Mouse (Mus musculus) monocyte, adult 2 months (primary cell): Measurements from ENCODE around the gene Uhrf1.

Experiments
- DNase-seq, 2 experiments: peaks; one replicate each; pipeline ENCODE4 v3.0.0; 2022; ENCODE audit warnings: low spot score in 2 of 2, low read depth in 1 of 2

Uhrf1 gene

GRCm38 (mm10) chr17:56273986-56274385, 29.1 kb upstream of the Uhrf1 start:
- DNase-seq: no peak

DNA sequence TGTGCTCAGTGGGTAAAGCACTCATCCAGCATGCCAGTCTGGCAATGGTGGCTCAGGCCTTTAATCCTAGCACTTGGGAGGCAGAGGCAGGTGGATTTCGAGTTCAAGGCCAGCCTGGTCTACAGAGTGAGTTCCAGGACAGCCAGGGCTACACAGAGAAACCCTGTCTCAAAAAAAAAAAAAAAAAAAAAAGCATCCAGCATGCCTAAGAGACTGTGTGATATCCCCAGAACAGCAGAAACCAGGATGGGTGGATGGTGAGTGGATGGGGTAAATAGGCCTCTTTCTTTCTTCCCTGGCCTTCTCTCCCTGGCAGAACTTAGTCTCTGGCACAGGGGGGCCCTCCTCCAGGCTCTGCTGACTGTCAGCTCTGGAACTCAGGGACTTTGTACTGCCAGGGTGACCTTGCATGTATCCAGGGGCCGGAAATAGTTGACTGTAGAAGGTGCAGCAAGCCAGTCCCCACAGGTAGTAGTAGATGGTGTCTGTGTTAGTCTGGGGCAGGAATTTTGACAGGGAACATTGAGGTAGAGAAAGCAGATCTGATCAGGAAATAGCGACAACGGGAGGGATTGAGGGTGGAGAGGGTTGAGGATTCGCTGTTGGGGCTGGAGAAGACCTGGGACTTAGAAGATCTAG, 27.2 kb upstream of the Uhrf1 start:
- no peak for DNase-seq

GRCm38 (mm10) chr17:56276643-56277566, 26.2 kb upstream of the Uhrf1 start, which contains the start of gene Ticam1:
Gene Ticam1 (minus strand): TSS chr17:56276786.
- peak; percentile 83 to 84 for DNase-seq

GRCm38 (mm10) chr17:56277567-56277893, 25.6 kb upstream of the Uhrf1 start:
- no peak for DNase-seq

DNA sequence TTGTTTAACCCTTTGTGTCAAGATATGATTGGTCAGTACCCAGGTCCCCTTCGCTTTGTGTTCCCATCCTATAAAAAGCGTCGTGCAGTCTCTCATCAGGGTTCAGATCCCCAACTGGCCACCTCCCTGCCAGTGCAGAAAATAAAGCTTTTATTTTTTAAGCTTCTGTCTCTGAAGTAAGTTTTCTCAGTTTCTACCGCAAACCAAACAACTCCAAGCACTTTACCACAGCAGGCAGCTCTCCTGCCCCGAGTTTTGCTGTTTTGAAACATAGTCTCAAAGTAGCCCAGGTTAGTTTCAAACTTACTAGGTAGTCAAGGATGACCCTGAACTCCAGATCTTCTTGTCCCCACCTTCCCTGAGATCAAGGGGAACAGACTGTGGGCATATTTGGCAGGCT, 24.8 kb upstream of the Uhrf1 start:
- DNase-seq: no peak

DNA sequence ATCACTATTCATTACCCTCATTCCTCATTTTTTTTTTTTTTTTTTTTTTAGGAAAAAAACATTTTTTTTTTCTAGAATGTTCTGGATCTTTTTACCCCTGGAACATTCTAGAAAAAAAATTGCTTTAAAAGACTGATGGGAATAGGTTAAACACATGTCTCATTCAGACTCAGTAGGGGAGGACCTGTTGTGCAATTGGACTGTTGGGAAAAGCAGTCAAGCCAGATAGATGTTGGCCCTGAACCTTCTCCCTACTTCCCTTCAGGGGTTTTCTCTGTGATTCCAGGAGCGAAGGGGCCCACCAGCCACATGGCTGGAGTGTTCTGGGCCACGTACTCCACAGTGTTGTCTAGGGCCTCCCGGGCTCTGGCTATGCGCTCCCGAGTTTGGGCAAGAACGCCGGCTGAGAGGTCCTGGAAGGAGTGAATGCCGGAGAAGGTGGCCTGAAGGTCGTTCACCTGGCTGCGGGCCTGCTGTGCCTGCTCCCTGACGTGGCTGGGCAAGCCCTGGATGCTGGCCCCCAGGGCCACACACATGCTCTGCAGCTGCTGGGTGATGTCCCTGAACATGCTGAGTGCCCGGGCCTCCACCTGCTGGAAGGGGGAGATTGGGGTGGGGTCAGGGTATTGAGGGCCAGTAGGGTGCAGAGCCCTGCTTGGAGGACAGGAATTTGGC, 23.5 kb upstream of the Uhrf1 start:
- DNase-seq: no peak

DNA sequence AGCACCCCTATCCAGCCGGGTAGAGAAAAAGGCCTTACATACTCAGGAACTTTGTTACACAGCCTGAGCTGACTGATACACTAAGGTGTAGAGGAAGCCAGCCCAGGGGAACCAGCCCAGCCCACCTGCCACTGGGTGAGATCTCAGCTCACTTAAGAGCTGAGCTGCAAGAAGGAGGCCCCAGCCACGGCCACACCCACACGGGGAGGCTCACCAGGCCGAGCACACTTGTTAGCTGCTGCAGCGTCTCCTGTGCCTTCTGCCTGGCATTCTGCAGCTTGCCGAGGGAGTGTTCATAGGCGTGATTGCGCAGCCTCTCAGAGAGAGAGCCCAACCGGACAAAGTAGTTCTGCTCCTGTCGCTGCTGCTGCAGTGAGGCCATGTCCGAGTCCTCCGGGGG, 21.9 kb upstream of the Uhrf1 start:
- no peak for DNase-seq

DNA sequence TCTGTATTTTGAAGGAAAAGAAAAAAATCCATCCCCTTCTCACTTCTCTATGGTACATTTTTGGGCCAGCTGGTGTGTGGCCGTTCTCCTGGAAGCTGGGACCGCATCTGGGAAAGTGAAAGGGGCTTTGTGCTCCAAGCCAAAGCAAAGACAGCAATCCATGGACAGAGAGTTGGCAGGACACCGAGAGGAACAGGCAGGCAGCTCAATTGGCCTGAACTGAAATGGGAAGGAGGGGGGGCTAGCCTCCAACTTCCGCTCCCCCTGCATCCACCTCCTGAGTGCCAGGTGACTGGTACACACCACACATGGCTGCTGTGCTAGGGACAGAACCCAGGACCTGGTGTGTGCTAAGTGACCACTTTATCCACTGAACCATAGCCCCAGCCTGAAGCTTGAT, 20.3 kb upstream of the Uhrf1 start:
- no peak for DNase-seq

- no peak for DNase-seq
Observed at GRCm38 (mm10) chr17:56283316-56283715, 19.8 kb upstream of the Uhrf1 start.

GRCm38 (mm10) chr17:56285995-56286394, 17.1 kb upstream of the Uhrf1 start:
- no peak for DNase-seq

- DNase-seq: no peak
Observed at GRCm38 (mm10) chr17:56287830-56288229, 15.3 kb upstream of the Uhrf1 start.

GRCm38 (mm10) chr17:56288866-56289265, 14.3 kb upstream of the Uhrf1 start:
- no peak for DNase-seq

DNA sequence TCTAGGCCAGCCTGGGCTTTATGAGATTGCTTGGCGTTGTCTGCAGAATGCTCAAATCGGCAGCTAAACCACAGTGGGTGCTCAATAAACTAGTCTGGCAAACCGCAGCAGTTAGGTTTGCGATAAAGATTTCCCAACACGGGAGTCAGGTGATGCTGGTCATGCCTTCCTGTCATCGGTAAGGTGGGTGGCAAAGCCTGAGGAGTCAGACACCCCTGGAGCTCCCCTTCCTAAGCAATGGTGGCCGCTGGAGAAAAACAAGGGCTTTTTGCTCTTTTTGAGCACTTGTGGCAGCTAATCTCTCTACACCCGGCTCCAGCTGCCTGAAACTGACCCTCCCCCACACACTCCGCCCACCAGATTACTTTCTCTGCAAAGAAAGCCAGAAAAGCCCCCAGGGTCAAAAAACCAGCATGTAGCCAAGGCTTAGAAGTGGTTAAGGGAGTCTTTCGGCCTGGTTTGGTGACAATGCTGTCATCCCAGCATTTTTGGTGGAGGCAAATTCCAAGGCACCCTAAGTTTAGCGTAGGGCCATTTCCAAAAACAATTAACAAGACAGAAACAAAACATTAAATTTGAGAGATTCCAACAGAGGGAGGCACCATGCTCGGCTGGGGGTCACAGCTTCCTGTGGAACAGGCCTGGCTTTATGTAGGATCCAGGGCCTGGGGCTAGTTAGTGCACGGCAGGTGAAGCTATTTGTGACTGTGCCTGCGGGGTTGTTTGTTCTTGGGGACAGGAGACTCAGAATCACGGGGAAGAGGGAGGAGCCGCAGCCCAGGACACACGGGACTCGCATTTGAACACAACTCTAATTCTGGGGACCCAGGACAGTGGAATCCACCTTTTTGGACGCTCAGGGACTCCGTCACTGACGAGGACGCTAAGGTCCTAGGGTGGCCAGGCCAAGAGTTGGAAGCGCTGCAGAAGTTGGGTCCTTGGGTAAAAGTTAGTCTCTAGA, 13.5 kb upstream of the Uhrf1 start:
- no peak for DNase-seq

- DNase-seq: peak; percentile 70 to 82
Observed at GRCm38 (mm10) chr17:56290388-56291170, 12.5 kb upstream of the Uhrf1 start.

DNA sequence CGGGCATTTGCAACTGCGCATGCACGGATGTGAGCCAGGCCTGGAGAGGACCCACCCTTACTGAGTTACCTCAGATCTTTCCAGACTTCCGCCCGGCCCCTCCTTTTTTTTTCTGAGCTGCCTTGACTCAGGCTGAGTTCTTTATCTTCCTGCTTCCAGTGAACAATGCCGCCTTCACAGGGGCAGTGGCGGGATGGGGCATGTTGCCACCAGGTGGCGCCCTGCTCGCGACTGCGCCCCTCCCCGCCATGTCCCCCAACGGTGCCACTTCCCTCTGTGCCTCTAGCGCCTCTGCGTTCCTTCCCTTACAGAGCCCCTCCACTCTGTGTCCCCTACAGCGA, 12.0 kb upstream of the Uhrf1 start:
- peak; percentile 81 to 86 for DNase-seq

DNA sequence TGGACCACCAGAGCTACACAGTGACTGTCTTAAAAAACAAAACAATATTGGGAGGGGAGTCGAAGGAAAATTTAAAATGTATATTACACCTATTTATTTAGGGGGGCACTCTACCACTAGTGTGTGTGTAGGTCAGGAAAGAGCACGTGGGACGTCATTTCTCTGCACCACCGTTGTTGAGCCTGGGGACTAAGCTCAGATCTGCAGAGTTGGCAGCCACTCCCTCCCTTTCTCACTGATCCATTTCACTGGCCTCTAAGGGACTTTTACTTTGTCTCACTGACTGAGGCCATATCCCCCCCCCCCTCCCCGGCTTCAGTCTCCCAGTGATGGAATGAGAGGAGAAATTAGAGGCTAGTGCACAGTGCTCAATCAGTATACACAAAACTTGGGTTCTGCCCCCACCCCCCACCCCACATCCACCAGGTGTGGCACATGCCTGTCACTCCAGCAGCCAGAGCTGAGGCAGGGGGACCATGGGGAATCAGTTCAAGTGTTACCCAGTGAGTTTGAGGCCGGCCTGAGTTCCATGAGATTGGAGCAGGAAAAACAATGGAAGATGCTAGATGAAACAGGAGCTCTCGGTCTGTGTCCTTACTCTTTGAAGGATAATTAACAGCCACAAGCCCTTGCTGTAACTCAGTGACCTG, 11.2 kb upstream of the Uhrf1 start:
- no peak for DNase-seq

GRCm38 (mm10) chr17:56292531-56293222, 10.4 kb upstream of the Uhrf1 start, which contains the start of gene Plin3:
Gene Plin3 (minus strand): TSS chr17:56292873.
- DNase-seq: no peak

DNA sequence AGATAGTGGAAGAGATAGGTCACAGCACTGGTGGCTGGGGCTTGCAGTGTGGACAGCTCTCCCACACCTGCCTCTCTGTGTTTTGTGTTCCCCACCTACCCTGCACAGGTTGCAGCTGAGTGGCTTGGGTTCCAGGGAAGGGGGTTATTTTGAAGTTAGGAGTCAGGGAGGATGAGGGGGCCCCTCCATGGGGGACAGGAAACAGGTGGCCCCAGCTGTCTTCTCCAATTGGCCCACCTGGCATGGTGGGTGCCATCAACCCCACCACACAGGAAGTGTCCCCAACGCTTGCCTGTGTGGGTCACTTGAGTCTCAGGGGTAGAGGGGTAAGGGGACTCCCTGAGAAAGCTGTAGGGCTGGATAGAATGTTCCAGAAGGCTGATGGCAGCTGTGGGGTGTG, 9.8 kb upstream of the Uhrf1 start:
- DNase-seq: no peak

- no peak for DNase-seq
Observed at GRCm38 (mm10) chr17:56294241-56294640, 8.9 kb upstream of the Uhrf1 start.
